Mouse (Mus musculus) lung, embryonic 14.5 days (tissue): ENCODE measurements at regions not wholly inside any gene's neighbourhood (a gene's known extent, or its start where the extent isn't known, plus 50 kb on each side); places are given as distances from the start of the nearest gene placed in this dataset.

Source experiments
- ATAC-seq: fragments of 200-750 bp; cut with Nextera tagmentation; 2 replicates; pipeline ENCODE4 v1.8.0; 2017; ENCODE audit warnings: mild to moderate bottlenecking, moderate TSS enrichment, moderate library complexity; ENCODE audit not compliant: insufficient read depth
- DNase-seq: peaks from one replicate; pipeline ENCODE4 v3.0.0-alpha.2; 2015
- H3K27ac ChIP-seq: fragments of 300-500 bp; sonication (generic); 2 replicates; pipeline ENCODE4 v1.5.1; 2014; ENCODE audit warnings: low read depth, mild to moderate bottlenecking, moderate library complexity
- H3K27me3 ChIP-seq: fragments of 300-500 bp; sonication (generic); 2 replicates; pipeline ENCODE4 v1.6.1; 2014; ENCODE audit warnings: low read length, control low read depth; ENCODE audit not compliant: insufficient read depth
- H3K36me3 ChIP-seq: fragments of 300-500 bp; sonication (generic); 2 replicates; pipeline ENCODE4 v1.6.1; 2014; ENCODE audit warnings: control low read depth; ENCODE audit not compliant: insufficient read depth
- H3K4me1 ChIP-seq: fragments of 300-500 bp; sonication (generic); 2 replicates; pipeline ENCODE4 v1.6.1; 2014; ENCODE audit warnings: antibody characterized with exemption, control low read depth; ENCODE audit not compliant: insufficient read depth
- H3K4me2 ChIP-seq: fragments of 300-500 bp; sonication (generic); 2 replicates; pipeline ENCODE4 v1.6.1; 2014; ENCODE audit warnings: mild to moderate bottlenecking
- H3K4me3 ChIP-seq: fragments of 300-500 bp; sonication (generic); 2 replicates; pipeline ENCODE4 v1.5.1; 2014; ENCODE audit warnings: low read depth, low read length
- H3K9ac ChIP-seq: fragments of 300-500 bp; sonication (generic); 2 replicates; pipeline ENCODE4 v1.6.1; 2014
- H3K9me3 ChIP-seq: fragments of 300-500 bp; sonication (generic); 2 replicates; pipeline ENCODE4 v1.6.1; 2016; ENCODE audit warnings: low read depth, low read length, control low read depth
- CTCF ChIP-seq: IDR thresholded peaks from 2 replicates; pipeline ENCODE4 v1.5.1; 2016; ENCODE audit warnings: antibody characterized with exemption, low read depth
- WGBS: fragments of 180-500 bp; shearing (Covaris S2); extraction: QIAGEN DNeasy Blood & Tissue Kit; methylation state at CpG from one replicate; pipeline ENCODE4 v1.1.7; 2014; 5-methylcytosine and 5-hydroxymethylcytosine counted together

- TF ChIP-seq CTCF: no peak
- Histone ChIP-seq H3K9ac (no peak overlapping the region), H3K27ac (no peak overlapping the region), H3K27me3 (no peaks in the 10 kb centered on the region), H3K36me3 (no peaks in the 10 kb centered on the region), H3K4me2 (no peak overlapping the region), H3K4me1 (no peaks in the 10 kb centered on the region), H3K9me3 (no peaks in the 10 kb centered on the region), H3K4me3 (no peak overlapping the region)
- DNase-seq (no peak), ATAC-seq (no peak)
- 79% methylated on average over 10 of the region's 10 CpGs for WGBS
Observed at GRCm38 (mm10) chr6:144880098-144880497, 98.3 kb upstream of the Sox5 start.

GRCm38 (mm10) chr6:144876758-144877157, 95.0 kb upstream of the Sox5 start:
- no peak for ATAC-seq

GRCm38 (mm10) chr6:144875862-144876261, 94.1 kb upstream of the Sox5 start:
- no peaks in the 10 kb centered on the region for H3K36me3 ChIP-seq
- no peak overlapping the region for H3K27ac ChIP-seq
- H3K4me1 ChIP-seq: no peaks in the 10 kb centered on the region
- ATAC-seq (no peak), DNase-seq (no peak)
- H3K9ac ChIP-seq: no peak overlapping the region
- H3K4me3 ChIP-seq: no peak overlapping the region
- no peaks in the 10 kb centered on the region for H3K9me3 ChIP-seq
- WGBS: 60% methylated on average over 9 of the region's 9 CpGs
- no peak overlapping the region for H3K4me2 ChIP-seq
- TF ChIP-seq CTCF: no peak
- no peaks in the 10 kb centered on the region for H3K27me3 ChIP-seq

More at GRCm38 (mm10) chr6:144876758-144877157, 95.0 kb upstream of the Sox5 start:
- H3K4me3 ChIP-seq: no peak overlapping the region
- no peak for DNase-seq
- H3K9me3 ChIP-seq: no peaks in the 10 kb centered on the region
- H3K4me1 ChIP-seq: no peaks in the 10 kb centered on the region
- no peak for TF ChIP-seq CTCF
- H3K4me2 ChIP-seq: no peak overlapping the region
- no peak overlapping the region for H3K27ac ChIP-seq
- H3K36me3 ChIP-seq: no peaks in the 10 kb centered on the region
- 85% methylated on average over 12 of the region's 12 CpGs for WGBS
- H3K27me3 ChIP-seq: no peaks in the 10 kb centered on the region
- H3K9ac ChIP-seq: no peak overlapping the region

GRCm38 (mm10) chr6:144874251-144874650, 92.5 kb upstream of the Sox5 start:
- no peak overlapping the region for H3K4me3 ChIP-seq
- ATAC-seq: no peak
- H3K36me3 ChIP-seq: no peaks in the 10 kb centered on the region
- H3K9ac ChIP-seq: no peak overlapping the region
- H3K27me3 ChIP-seq: no peaks in the 10 kb centered on the region
- H3K9me3 ChIP-seq: no peaks in the 10 kb centered on the region
- TF ChIP-seq CTCF: no peak
- WGBS: 75% methylated on average over 5 of the region's 5 CpGs
- H3K4me2 ChIP-seq: no peak overlapping the region
- no peak for DNase-seq
- no peaks in the 10 kb centered on the region for H3K4me1 ChIP-seq
- H3K27ac ChIP-seq: no peak overlapping the region

- no peaks in the 10 kb centered on the region for H3K9me3 ChIP-seq
- H3K36me3 ChIP-seq: no peaks in the 10 kb centered on the region
- no peak overlapping the region for H3K27ac ChIP-seq
- ATAC-seq (no peak), DNase-seq (no peak)
- H3K4me1 ChIP-seq: no peaks in the 10 kb centered on the region
- no peak overlapping the region for H3K4me2 ChIP-seq
- no peak overlapping the region for H3K9ac ChIP-seq
- H3K4me3 ChIP-seq: no peak overlapping the region
- no peaks in the 10 kb centered on the region for H3K27me3 ChIP-seq
- TF ChIP-seq CTCF: no peak
- 88% methylated on average over 8 of the region's 8 CpGs for WGBS
Observed at GRCm38 (mm10) chr6:144870949-144871348, 89.2 kb upstream of the Sox5 start.

GRCm38 (mm10) chr6:144867333-144867732, 85.6 kb upstream of the Sox5 start:
- Histone ChIP-seq H3K9me3 (no peaks in the 10 kb centered on the region), H3K27ac (no peak overlapping the region), H3K27me3 (no peaks in the 10 kb centered on the region), H3K36me3 (no peaks in the 10 kb centered on the region), H3K9ac (no peak overlapping the region), H3K4me2 (no peak overlapping the region), H3K4me3 (no peak overlapping the region), H3K4me1 (no peaks in the 10 kb centered on the region)
- no peak for TF ChIP-seq CTCF
- no peak for DNase-seq
- ATAC-seq: no peak
- 86% methylated on average over 9 of the region's 9 CpGs for WGBS

GRCm38 (mm10) chr6:144864026-144864425, 82.2 kb upstream of the Sox5 start:
- no peak for ATAC-seq
- H3K9me3 ChIP-seq: no peaks in the 10 kb centered on the region
- DNase-seq: no peak
- no peaks in the 10 kb centered on the region for H3K27me3 ChIP-seq
- TF ChIP-seq CTCF: no peak
- no peak overlapping the region for H3K9ac ChIP-seq
- H3K4me3 ChIP-seq: no peak overlapping the region
- no peak overlapping the region for H3K4me2 ChIP-seq
- 67% methylated on average over 6 of the region's 6 CpGs for WGBS
- H3K4me1 ChIP-seq: no peaks in the 10 kb centered on the region
- no peak overlapping the region for H3K27ac ChIP-seq
- no peaks in the 10 kb centered on the region for H3K36me3 ChIP-seq

- Histone ChIP-seq H3K4me2 (no peak overlapping the region), H3K27ac (no peak overlapping the region), H3K36me3 (no peaks in the 10 kb centered on the region), H3K27me3 (no peaks in the 10 kb centered on the region), H3K4me3 (no peak overlapping the region), H3K9ac (no peak overlapping the region), H3K4me1 (no peaks in the 10 kb centered on the region), H3K9me3 (no peaks in the 10 kb centered on the region)
- 81% methylated on average over 3 of the region's 3 CpGs for WGBS
- ATAC-seq: no peak
- no peak for DNase-seq
- TF ChIP-seq CTCF: no peak
Observed at GRCm38 (mm10) chr6:144863430-144863994, 81.7 kb upstream of the Sox5 start.
